Comparison of ENCODE assay signal across 21 mouse cellular contexts in genomic region chr3:34745181-34745736, GRCm38 (mm10).
DNase-seq lines count a peak whose midpoint lies in the region; TF ChIP-seq lines count a peak whose summit lies in the region.
"Had no signal": no experiment of that assay in that cellular context is flagged by ENCODE, and none has a peak within 500 bp of the region (broad histone marks: within the 10 kb centered on the region; RNA-seq: fewer than 3 reads in every experiment).

No protein-coding gene starts in this region.

- peak overlapping the region; percentile 92 for H3K27ac ChIP-seq in ES-Bruce4 (ENCODE audit: insufficient read depth, low read length)
- H3K27ac ChIP-seq: embryonic facial prominence, embryonic 10.5 days; embryonic facial prominence, embryonic 12.5 days; forebrain, embryonic 13.5 days; forebrain, embryonic 15.5 days had no signal

- H3K4me1 ChIP-seq in ES-Bruce4 (ENCODE audit: control insufficient read depth, insufficient read depth, low read length), result peaks cover 16% of the 10 kb centered on the region
- H3K4me1 ChIP-seq: embryonic facial prominence, embryonic 10.5 days; embryonic facial prominence, embryonic 12.5 days; forebrain, embryonic 13.5 days; forebrain, embryonic 15.5 days had no signal

- no peaks in the 10 kb centered on the region for H3K36me3 ChIP-seq in ES-Bruce4 (ENCODE audit: control insufficient read depth, insufficient read depth, low read length, poor library complexity, severe bottlenecking)
- H3K36me3 ChIP-seq: embryonic facial prominence, embryonic 10.5 days; embryonic facial prominence, embryonic 12.5 days; forebrain, embryonic 15.5 days; G1E had no signal

- no peak for TF ChIP-seq POLR2A in ES-Bruce4 (IDR thresholded peaks at IDR 0.05; ENCODE audit: insufficient read depth, low read length)

- peak; percentile 89 for TF ChIP-seq EP300 in ES-Bruce4 (IDR thresholded peaks at IDR 0.05; ENCODE audit: insufficient read depth, low read depth, low read length)

- DNase-seq in ES-CJ7 (ENCODE audit: low read depth, low spot score) (peak; percentile 97), R1 (ENCODE audit: low read depth, low spot score) (peak; percentile 96)
- DNase-seq in kidney, adult 9 months, result no peak
- DNase-seq in left cerebral cortex, adult 11 months (ENCODE audit: low spot score), result no peak
- no peak for DNase-seq in adrenal gland, adult 18-20 months (ENCODE audit: low spot score in 2 of 2)
- DNase-seq: adrenal gland, adult 2 months; adrenal gland, postnatal 10 days; adrenal gland, postnatal 25 days; cerebellum, adult 11 months; cerebellum, adult 18-20 months; cerebellum, adult 8-10 months; cerebellum, postnatal 10 days; cerebellum, postnatal 25 days; forebrain, postnatal 0 days had no signal

- no peaks in the 10 kb centered on the region for H3K9me3 ChIP-seq in ES-Bruce4 (replicated peaks; ENCODE audit: control insufficient read depth, insufficient read depth, low read length, poor library complexity, severe bottlenecking)
- H3K9me3 ChIP-seq: embryonic facial prominence, embryonic 10.5 days; embryonic facial prominence, embryonic 12.5 days; forebrain, embryonic 13.5 days; forebrain, embryonic 15.5 days had no signal

- H3K27me3 ChIP-seq in ES-Bruce4 (ENCODE audit: control insufficient read depth, insufficient read depth, low read length, poor library complexity, severe bottlenecking), result no peaks in the 10 kb centered on the region
- H3K27me3 ChIP-seq: embryonic facial prominence, embryonic 12.5 days; forebrain, embryonic 13.5 days; forebrain, embryonic 15.5 days; Patski had no signal

- no peak overlapping the region for H3K9ac ChIP-seq in ES-Bruce4 (ENCODE audit: low read depth, poor library complexity, severe bottlenecking)
- H3K9ac ChIP-seq: embryonic facial prominence, embryonic 12.5 days; forebrain, embryonic 13.5 days; forebrain, embryonic 15.5 days; forebrain, postnatal 0 days had no signal

- TF ChIP-seq CTCF in ES-Bruce4 (IDR thresholded peaks at IDR 0.05; ENCODE audit: low read depth, low read length), result no peak

- H3K4me3 ChIP-seq in ES-Bruce4 (ENCODE audit: low read depth, low read length), result no peak overlapping the region
- H3K4me3 ChIP-seq: embryonic facial prominence, embryonic 10.5 days; embryonic facial prominence, embryonic 12.5 days; forebrain, embryonic 13.5 days; forebrain, embryonic 15.5 days had no signal

Comparison
In these comparisons a context has a peak if more than half of its experiments do, and no peak if none do; other contexts are left out.
1. DNase-seq: peak in ES-CJ7 (single experiment) and R1 (single experiment); none in kidney, adult 9 months (single experiment), left cerebral cortex, adult 11 months (single experiment) and adrenal gland, adult 18-20 months (0 of 2).